ENCODE assay signal across 12 mouse cellular contexts in genomic region chr5:120235147-120235546, GRCm38 (mm10).
DNase-seq lines count a peak whose midpoint lies in the region; ATAC-seq lines count a peak whose summit lies in the region.
"Had no signal": no experiment of that assay in that cellular context is flagged by ENCODE, and none has a peak within 500 bp of the region (broad histone marks: within the 10 kb centered on the region; RNA-seq: fewer than 3 reads in every experiment).

No protein-coding gene starts in this region.

- no peak overlapping the region for H3K4me3 ChIP-seq in hindbrain, embryonic 12.5 days
- H3K4me3 ChIP-seq: limb, embryonic 15.5 days; midbrain, embryonic 12.5 days had no signal

- intact Hi-C loops in left cerebral cortex, postnatal 14 days (cut with DNase I), result no loop called here

- H3K4me2 ChIP-seq in hindbrain, embryonic 12.5 days (replicated peaks), result no peak overlapping the region
- H3K4me2 ChIP-seq: heart, embryonic 11.5 days; limb, embryonic 15.5 days; midbrain, embryonic 12.5 days had no signal

- peaks cover 30% of the 10 kb centered on the region for H3K27me3 ChIP-seq in hindbrain, embryonic 12.5 days

- peak overlapping the region; percentile 58 for H3K27ac ChIP-seq in hindbrain, embryonic 12.5 days
- H3K27ac ChIP-seq: limb, embryonic 15.5 days; midbrain, embryonic 12.5 days had no signal

- peak; percentile 17 to 62 for DNase-seq in left cerebral cortex, postnatal 14 days (ENCODE audit: low spot score in 2 of 2)
- DNase-seq in left cerebral cortex, adult 9 months (ENCODE audit: low spot score in 2 of 2), result no peak
- DNase-seq in thymus, postnatal 4 days, result peak; percentile 21
- DNase-seq in thymus, postnatal 36 days, result no peak
- DNase-seq in heart, adult 11 months, result no peak
- no peak for DNase-seq in gastrocnemius, postnatal 10 days
- DNase-seq: adrenal gland, postnatal 36 days; lung, adult 2 months had no signal

- no peaks in the 10 kb centered on the region for H3K9me3 ChIP-seq in hindbrain, embryonic 12.5 days (replicated peaks)
- H3K9me3 ChIP-seq: limb, embryonic 15.5 days; midbrain, embryonic 12.5 days had no signal

- 63% methylated on average over 5 of the region's 5 CpGs for WGBS in hindbrain, embryonic 12.5 days

- no peaks in the 10 kb centered on the region for H3K36me3 ChIP-seq in hindbrain, embryonic 12.5 days
- H3K36me3 ChIP-seq: limb, embryonic 15.5 days; midbrain, embryonic 12.5 days had no signal

- no peak overlapping the region for H3K9ac ChIP-seq in hindbrain, embryonic 12.5 days
- H3K9ac ChIP-seq: limb, embryonic 15.5 days; midbrain, embryonic 12.5 days had no signal

- ATAC-seq in hindbrain, embryonic 12.5 days (ENCODE audit: low FRiP score), result no peak

- H3K4me1 ChIP-seq in hindbrain, embryonic 12.5 days, result peaks cover 32% of the 10 kb centered on the region

Comparison
In these comparisons a context has a peak if more than half of its experiments do, and no peak if none do; other contexts are left out.
1. DNase-seq: peak in left cerebral cortex, postnatal 14 days (2 of 2) and thymus, postnatal 4 days (single experiment); none in left cerebral cortex, adult 9 months (0 of 2), thymus, postnatal 36 days (0 of 2), heart, adult 11 months (single experiment) and gastrocnemius, postnatal 10 days (single experiment).